Mouse (Mus musculus) heart, adult 9 months (tissue): ENCODE measurements around the gene Pcnx3.

ENCODE experiments used
- DNase-seq, 2 experiments: peaks; one replicate each; pipeline ENCODE4 v3.0.0; 2022; ENCODE audit warnings: low spot score in 2 of 2

Pcnx3 gene

DNA sequence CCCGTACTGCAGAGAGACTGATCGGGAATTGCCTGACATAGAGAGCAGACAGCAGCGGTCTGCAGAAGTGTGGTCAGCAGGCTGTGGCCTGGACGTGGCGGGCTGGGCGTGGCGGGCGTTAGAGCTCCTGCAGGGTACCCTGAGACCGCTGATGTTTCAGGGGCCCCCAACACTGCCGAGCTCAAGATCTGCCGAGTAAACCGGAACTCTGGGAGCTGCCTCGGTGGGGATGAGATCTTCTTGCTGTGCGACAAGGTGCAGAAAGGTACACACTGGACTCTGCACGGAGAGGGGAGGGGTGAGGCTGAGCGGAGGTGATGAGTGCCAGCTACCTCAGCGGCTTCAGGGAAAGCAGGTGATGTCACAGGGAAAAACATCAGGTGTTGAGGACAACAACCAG is 47.7 kb downstream of the Pcnx3 start:
- no peak for DNase-seq

- no peak for DNase-seq
Measured at GRCm38 (mm10) chr19:5640339-5640738, 48.4 kb downstream of the Pcnx3 start.

- DNase-seq: no peak
Measured at GRCm38 (mm10) chr19:5638416-5639005, 50.2 kb downstream of the Pcnx3 start.

GRCm38 (mm10) chr19:5637069-5638047 is 51.4 kb downstream of the Pcnx3 start, which contains the start of gene Rela:
TSS of gene Rela (plus strand) at chr19:5637483.
- peak; percentile 94 to 95 for DNase-seq

GRCm38 (mm10) chr19:5636571-5637041 is 52.1 kb downstream of the Pcnx3 start:
- peak; percentile 78 to 80 for DNase-seq

- DNase-seq: no peak
Measured at GRCm38 (mm10) chr19:5636036-5636570, 52.6 kb downstream of the Pcnx3 start.

DNA sequence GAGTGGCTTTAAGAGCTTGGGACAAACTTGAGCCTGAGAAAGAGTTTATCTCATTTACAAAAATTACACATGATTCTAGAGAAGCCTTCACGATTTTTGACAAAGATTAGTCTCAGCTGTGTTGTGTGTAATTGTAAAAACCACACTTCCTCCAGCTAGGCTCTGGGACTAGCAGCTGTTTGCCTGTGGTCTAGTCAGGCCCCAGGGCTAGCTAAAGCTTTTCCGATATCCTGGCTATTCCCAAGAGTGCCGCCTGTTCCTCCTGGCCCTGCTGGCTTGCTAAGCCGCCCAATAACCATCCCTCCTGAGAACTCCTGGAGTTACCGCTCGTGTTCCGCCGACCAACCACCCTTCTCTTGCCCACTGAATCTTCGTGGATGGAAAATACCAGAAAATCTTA is 56.6 kb downstream of the Pcnx3 start:
- no peak for DNase-seq

- DNase-seq: no peak
Measured at GRCm38 (mm10) chr19:5629907-5630306, 58.8 kb downstream of the Pcnx3 start.

DNA sequence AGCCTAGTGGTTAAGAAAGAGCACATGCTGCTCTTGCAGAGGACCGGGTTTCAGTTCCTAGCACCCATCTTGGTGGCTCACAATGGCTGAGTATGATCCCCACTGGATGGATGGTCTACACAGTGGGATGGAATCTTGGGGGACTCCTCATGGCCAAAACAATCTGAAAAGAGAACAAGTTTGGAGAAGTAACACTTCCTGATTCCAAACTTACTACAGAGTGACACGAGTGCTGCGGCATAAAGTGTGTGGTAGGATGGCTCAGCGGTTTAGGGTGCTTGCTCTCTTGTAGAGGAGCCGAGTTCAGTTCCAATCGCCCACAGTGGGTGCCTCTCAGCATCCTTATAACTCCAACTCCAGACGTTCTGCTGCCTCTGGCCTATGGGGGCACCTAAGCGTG is 63.4 kb downstream of the Pcnx3 start:
- no peak for DNase-seq

- no peak for DNase-seq
Measured at GRCm38 (mm10) chr19:5621884-5622283, 66.8 kb downstream of the Pcnx3 start.

GRCm38 (mm10) chr19:5620007-5620406 is 68.7 kb downstream of the Pcnx3 start:
- DNase-seq: no peak

DNA sequence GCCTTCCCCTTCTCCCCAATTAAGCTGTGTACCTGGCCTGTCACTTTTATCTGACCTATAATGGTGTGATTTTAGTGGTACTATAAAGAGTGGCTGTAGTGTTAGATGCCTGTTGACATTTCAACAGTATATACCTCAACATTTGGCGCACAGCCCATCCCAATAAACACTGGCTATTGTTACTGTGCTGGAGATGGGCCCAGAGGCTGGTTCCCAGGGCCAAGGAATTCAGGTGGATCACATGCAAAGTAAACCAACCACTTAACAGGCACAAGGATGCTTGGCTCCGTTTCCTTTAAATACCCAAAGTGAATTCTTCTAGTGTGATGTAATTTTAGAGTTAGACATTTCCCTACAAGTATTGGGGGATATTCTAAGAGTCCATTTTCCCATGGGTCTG is 73.8 kb downstream of the Pcnx3 start:
- DNase-seq: no peak
